Mouse (Mus musculus) hindbrain, embryonic 11.5 days (tissue): Measurements from ENCODE around the gene Trnau1ap. TPM values are rescaled to one million over a fixed set of nuclear protein-coding genes. Genes with fewer than 3 reads are reported as not detected.

ENCODE experiments used
- ATAC-seq: fragments of 200-750 bp; cut with Nextera tagmentation; 2 replicates; pipeline ENCODE4 v1.8.0; 2017; ENCODE audit warnings: mild to moderate bottlenecking, moderate TSS enrichment, moderate library complexity; ENCODE audit not compliant: low FRiP score
- DNase-seq: peaks from one replicate; pipeline ENCODE4 v3.0.0-alpha.2; 2015; ENCODE audit warnings: low spot score
- H3K27ac ChIP-seq: fragments of 300-500 bp; sonication (generic); 2 replicates; pipeline ENCODE4 v1.5.1; 2014; ENCODE audit warnings: mild to moderate bottlenecking, low read depth, low read length
- H3K27me3 ChIP-seq: fragments of 300-500 bp; sonication (generic); 2 replicates; pipeline ENCODE4 v1.6.1; 2014; ENCODE audit warnings: mild to moderate bottlenecking, low read length, moderate library complexity, mixed read lengths; ENCODE audit not compliant: control insufficient read depth, insufficient read depth
- H3K36me3 ChIP-seq: fragments of 300-500 bp; sonication (generic); 2 replicates; pipeline ENCODE4 v1.6.1; 2014; ENCODE audit warnings: mild to moderate bottlenecking, low read length, moderate library complexity, mixed read lengths; ENCODE audit not compliant: control insufficient read depth, insufficient read depth
- H3K4me1 ChIP-seq: fragments of 300-500 bp; sonication (generic); replicated peaks from 2 replicates; pipeline ENCODE4 v1.6.1; 2014; ENCODE audit warnings: low read length, mixed read lengths; ENCODE audit not compliant: control insufficient read depth, insufficient read depth
- H3K4me2 ChIP-seq: fragments of 300-500 bp; sonication (generic); replicated peaks from 2 replicates; pipeline ENCODE4 v1.6.1; 2014; ENCODE audit warnings: mild to moderate bottlenecking, low read depth, low read length
- H3K4me3 ChIP-seq: fragments of 300-500 bp; sonication (generic); 2 replicates; pipeline ENCODE4 v1.5.1; 2014; ENCODE audit warnings: low read depth, low read length
- H3K9ac ChIP-seq: fragments of 300-500 bp; sonication (generic); 2 replicates; pipeline ENCODE4 v1.6.1; 2014; ENCODE audit warnings: low read depth, low read length
- H3K9me3 ChIP-seq: fragments of 300-500 bp; sonication (generic); 2 replicates; pipeline ENCODE4 v1.6.1; 2016; ENCODE audit warnings: low read length; ENCODE audit not compliant: control insufficient read depth
- WGBS: fragments of 180-500 bp; shearing (Covaris S2); extraction: QIAGEN DNeasy Blood & Tissue Kit; methylation state at CpG from one replicate; pipeline ENCODE4 v1.1.7; 2014; 5-methylcytosine and 5-hydroxymethylcytosine counted together
- polyA plus RNA-seq: library from polyadenylated mRNA; unstranded; fragments of >200 nt; fragmentation: Nextera tagmentation; extraction: Ambion mirVana; gene quantifications from 2 replicates; pipeline ENCODE4 v1.2.1, GENCODE M21; 2014

Trnau1ap gene
- polyA plus RNA-seq, 1 experiment from 2014 or later = 85.6 TPM

GRCm38 (mm10) chr4:132329835-132330354 is 557 bp upstream of the Trnau1ap start:
- ATAC-seq = no peak
- 11% methylated on average over 10 of the region's 10 CpGs for WGBS
- Histone ChIP-seq H3K9me3 (no peaks in the 10 kb centered on the region), H3K4me1 (0 out of 2 replicates have a peak, but pooled peaks cover 3% of the 10 kb centered on the region), H3K4me3 (peak overlapping the region; percentile 51), H3K4me2 (peak overlapping the region; percentile 69), H3K27ac (no peak overlapping the region), H3K36me3 (0 out of 2 replicates have a peak, but pooled peaks cover 7% of the 10 kb centered on the region), H3K27me3 (no peaks in the 10 kb centered on the region), H3K9ac (peak overlapping the region; percentile 85)
- no peak for DNase-seq

GRCm38 (mm10) chr4:132328391-132328982 is 851 bp downstream of the Trnau1ap start:
- H3K27ac ChIP-seq = peak overlapping the region; percentile 70; the same call in 1 of the 2 replicates
- no peaks in the 10 kb centered on the region for H3K9me3 ChIP-seq
- 0 out of 2 replicates have a peak, but pooled peaks cover 5% of the 10 kb centered on the region for H3K36me3 ChIP-seq
- H3K4me2 ChIP-seq = peak overlapping the region; percentile 69
- WGBS = 45% methylated on average over 14 of the region's 14 CpGs
- ATAC-seq (no peak), DNase-seq (no peak)
- H3K9ac ChIP-seq = peak overlapping the region; percentile 85
- no peaks in the 10 kb centered on the region for H3K27me3 ChIP-seq
- H3K4me3 ChIP-seq = peak overlapping the region; percentile 51
- H3K4me1 ChIP-seq = 0 out of 2 replicates have a peak, but pooled peaks cover 3% of the 10 kb centered on the region

GRCm38 (mm10) chr4:132326481-132326880 is 2.9 kb downstream of the Trnau1ap start:
- Histone ChIP-seq H3K9ac (no peak overlapping the region), H3K27me3 (no peaks in the 10 kb centered on the region), H3K4me1 (0 out of 2 replicates have a peak, but pooled peaks cover 3% of the 10 kb centered on the region), H3K27ac (no peak overlapping the region), H3K4me2 (no peak overlapping the region), H3K9me3 (no peaks in the 10 kb centered on the region), H3K36me3 (peaks cover 5% of the 10 kb centered on the region; the same call in 1 of the 2 replicates), H3K4me3 (no peak overlapping the region)
- ATAC-seq = no peak
- DNase-seq = no peak
- WGBS = 81% methylated on average over 5 of the region's 5 CpGs

GRCm38 (mm10) chr4:132315711-132316110 is 13.6 kb downstream of the Trnau1ap start:
- 0 out of 2 replicates have a peak, but pooled peaks cover 8% of the 10 kb centered on the region for H3K36me3 ChIP-seq
- 91% methylated on average over 8 of the region's 8 CpGs for whole genome bisulfite sequencing
- no peak overlapping the region for H3K27ac ChIP-seq
- H3K9ac ChIP-seq = no peak overlapping the region
- no peak overlapping the region for H3K4me3 ChIP-seq
- no peak overlapping the region for H3K4me2 ChIP-seq
- no peak for DNase-seq
- no peaks in the 10 kb centered on the region for H3K9me3 ChIP-seq
- ATAC-seq = no peak
- H3K4me1 ChIP-seq = no peaks in the 10 kb centered on the region
- no peaks in the 10 kb centered on the region for H3K27me3 ChIP-seq

GRCm38 (mm10) chr4:132312627-132313026 is 16.7 kb downstream of the Trnau1ap start:
- Histone ChIP-seq H3K9me3 (no peaks in the 10 kb centered on the region), H3K27me3 (no peaks in the 10 kb centered on the region), H3K27ac (no peak overlapping the region), H3K4me1 (peaks cover 3% of the 10 kb centered on the region; the same call in 1 of the 2 replicates), H3K4me3 (no peak overlapping the region), H3K36me3 (0 out of 2 replicates have a peak, but pooled peaks cover 8% of the 10 kb centered on the region), H3K4me2 (no peak overlapping the region), H3K9ac (no peak overlapping the region)
- 84% methylated on average over 5 of the region's 5 CpGs for WGBS
- ATAC-seq = no peak
- no peak for DNase-seq

GRCm38 (mm10) chr4:132311801-132312200 is 17.5 kb downstream of the Trnau1ap start:
- Histone ChIP-seq H3K4me3 (no peak overlapping the region), H3K27ac (no peak overlapping the region), H3K9me3 (no peaks in the 10 kb centered on the region), H3K27me3 (no peaks in the 10 kb centered on the region), H3K36me3 (0 out of 2 replicates have a peak, but pooled peaks cover 8% of the 10 kb centered on the region), H3K4me1 (peaks cover 3% of the 10 kb centered on the region; the same call in 1 of the 2 replicates), H3K9ac (no peak overlapping the region), H3K4me2 (no peak overlapping the region)
- DNase-seq = no peak
- ATAC-seq = no peak
- 57% methylated on average over 3 of the region's 3 CpGs for WGBS

GRCm38 (mm10) chr4:132311209-132311608 is 18.1 kb downstream of the Trnau1ap start:
- DNase-seq (no peak), ATAC-seq (no peak)
- peaks cover 3% of the 10 kb centered on the region; the same call in 1 of the 2 replicates for H3K4me1 ChIP-seq
- H3K36me3 ChIP-seq = 0 out of 2 replicates have a peak, but pooled peaks cover 4% of the 10 kb centered on the region
- WGBS = 39% methylated on average over 1 of the region's 1 CpGs
- H3K27me3 ChIP-seq = no peaks in the 10 kb centered on the region
- no peak overlapping the region for H3K27ac ChIP-seq
- H3K9ac ChIP-seq = no peak overlapping the region
- H3K4me3 ChIP-seq = no peak overlapping the region
- H3K9me3 ChIP-seq = no peaks in the 10 kb centered on the region
- no peak overlapping the region for H3K4me2 ChIP-seq

- H3K27me3 ChIP-seq = no peaks in the 10 kb centered on the region
- DNase-seq (peak; percentile 57), ATAC-seq (no peak)
- peak overlapping the region; percentile 84; the same call in 1 of the 2 replicates for H3K9ac ChIP-seq
- H3K4me2 ChIP-seq = peak overlapping the region; percentile 75
- 35% methylated on average over 10 of the region's 10 CpGs for WGBS
- peaks cover 3% of the 10 kb centered on the region; the same call in 1 of the 2 replicates for H3K4me1 ChIP-seq
- H3K9me3 ChIP-seq = no peaks in the 10 kb centered on the region
- H3K4me3 ChIP-seq = peak overlapping the region; percentile 77
- H3K27ac ChIP-seq = no peak overlapping the region
- H3K36me3 ChIP-seq = 0 out of 2 replicates have a peak, but pooled peaks cover 4% of the 10 kb centered on the region
Observed at GRCm38 (mm10) chr4:132309849-132310472, 19.4 kb downstream of the Trnau1ap start.
